Mouse (Mus musculus) liver, embryonic 15.5 days (tissue): ENCODE data around the gene Chchd5. TPM values are rescaled to one million over a fixed set of nuclear protein-coding genes. Genes with fewer than 3 reads are reported as not detected.

ENCODE experiments used
- ATAC-seq: fragments of 200-750 bp; cut with Nextera tagmentation; 2 replicates; pipeline ENCODE4 v1.8.0; 2017; ENCODE audit warnings: moderate number of reproducible peaks, mild to moderate bottlenecking, moderate library complexity; ENCODE audit not compliant: insufficient read depth
- H3K27ac ChIP-seq: fragments of 300-500 bp; sonication (generic); replicated peaks from 2 replicates; pipeline ENCODE4 v1.5.1; 2015; ENCODE audit warnings: mild to moderate bottlenecking, inconsistent platforms
- H3K27me3 ChIP-seq: fragments of 300-500 bp; sonication (generic); 2 replicates; pipeline ENCODE4 v1.6.1; 2015; ENCODE audit warnings: mild to moderate bottlenecking, inconsistent platforms
- H3K36me3 ChIP-seq: fragments of 300-500 bp; sonication (generic); replicated peaks from 2 replicates; pipeline ENCODE4 v1.6.1; 2015; ENCODE audit warnings: moderate library complexity, mild to moderate bottlenecking, inconsistent platforms
- H3K4me1 ChIP-seq: fragments of 300-500 bp; sonication (generic); replicated peaks from 2 replicates; pipeline ENCODE4 v1.6.1; 2015; ENCODE audit warnings: inconsistent platforms
- H3K4me2 ChIP-seq: fragments of 300-500 bp; sonication (generic); 2 replicates; pipeline ENCODE4 v1.6.1; 2015; ENCODE audit warnings: moderate library complexity, mild to moderate bottlenecking, inconsistent platforms
- H3K4me3 ChIP-seq: fragments of 300-500 bp; sonication (generic); replicated peaks from 2 replicates; pipeline ENCODE4 v1.5.1; 2015; ENCODE audit warnings: mild to moderate bottlenecking, inconsistent platforms
- H3K9ac ChIP-seq: fragments of 300-500 bp; sonication (generic); 2 replicates; pipeline ENCODE4 v1.6.1; 2015; ENCODE audit warnings: moderate library complexity, mild to moderate bottlenecking, inconsistent platforms
- H3K9me3 ChIP-seq: fragments of 300-500 bp; sonication (generic); replicated peaks from 2 replicates; pipeline ENCODE4 v1.6.1; 2016; ENCODE audit warnings: inconsistent platforms
- WGBS: fragments of 180-500 bp; shearing (Covaris S2); methylation state at CpG from one replicate; pipeline ENCODE4 v1.1.7; 2015; ENCODE audit warnings: mixed read lengths; ENCODE audit not compliant: insufficient replicate concordance; 5-methylcytosine and 5-hydroxymethylcytosine counted together
- polyA plus RNA-seq: library from polyadenylated mRNA; unstranded; fragments of >200 nt; fragmentation: Nextera tagmentation; extraction: Ambion mirVana; gene quantifications from 2 replicates; pipeline ENCODE4 v1.2.1, GENCODE M21; 2015

Chchd5 gene
- polyA plus RNA-seq, 1 experiment from 2014 or later = 9.5 TPM

DNA sequence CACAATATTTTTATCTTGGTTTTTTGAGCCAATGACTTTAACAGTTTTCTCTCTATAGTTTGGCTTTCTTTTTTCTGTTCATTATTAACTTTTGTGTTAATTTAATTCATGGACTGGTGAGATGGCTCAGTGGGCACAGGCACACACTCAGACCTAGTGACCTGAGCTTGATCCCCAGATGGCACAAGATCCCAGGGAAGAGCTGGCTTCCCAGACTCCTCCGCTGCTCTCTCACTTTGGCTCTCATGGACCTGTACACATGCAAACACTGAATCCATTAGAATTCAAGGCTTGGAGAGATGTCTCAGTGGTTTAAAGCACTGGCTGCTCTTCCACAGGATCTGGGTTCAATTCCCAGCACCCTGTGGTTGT lies 13.1 kb upstream of the Chchd5 start:
- Histone ChIP-seq H3K9me3 (no peaks in the 10 kb centered on the region), H3K27ac (no peak overlapping the region), H3K4me1 (no peaks in the 10 kb centered on the region), H3K4me2 (no peak overlapping the region), H3K27me3 (no peaks in the 10 kb centered on the region), H3K36me3 (peaks cover 92% of the 10 kb centered on the region), H3K9ac (no peak overlapping the region), H3K4me3 (no peak overlapping the region)
- no peak for ATAC-seq
- WGBS = 93% methylated on average over 1 of the region's 1 CpGs

DNA sequence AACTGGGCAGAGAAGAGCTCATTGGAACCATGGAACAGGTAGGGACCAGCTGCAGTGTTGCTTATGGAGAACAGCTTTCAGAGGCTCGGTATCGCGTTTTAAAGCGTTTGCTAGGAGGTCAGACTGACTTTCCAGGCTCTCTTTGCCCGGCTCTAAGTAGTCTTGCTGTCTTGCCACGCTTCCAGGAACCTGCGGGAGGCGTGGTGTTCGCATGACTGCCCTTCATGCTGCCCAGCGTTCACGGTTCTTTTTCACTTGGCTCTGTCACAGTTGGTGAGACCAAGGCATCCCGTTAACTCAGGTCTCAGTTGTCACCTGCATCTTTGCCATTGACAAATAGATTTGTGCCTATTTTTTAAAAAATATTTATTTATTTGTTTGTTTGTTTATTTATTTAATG lies 11.4 kb upstream of the Chchd5 start:
- Histone ChIP-seq H3K9ac (no peak overlapping the region), H3K36me3 (peaks cover 94% of the 10 kb centered on the region)
- no peak for ATAC-seq

GRCm38 (mm10) chr2:129121986-129122385 lies 7.5 kb upstream of the Chchd5 start:
- Histone ChIP-seq H3K27ac (no peak overlapping the region), H3K4me2 (no peak overlapping the region), H3K9me3 (no peaks in the 10 kb centered on the region), H3K4me3 (no peak overlapping the region), H3K27me3 (no peaks in the 10 kb centered on the region), H3K4me1 (no peaks in the 10 kb centered on the region), H3K36me3 (peaks cover 89% of the 10 kb centered on the region), H3K9ac (no peak overlapping the region)
- 83% methylated on average over 8 of the region's 8 CpGs for WGBS
- ATAC-seq = no peak

More for the DNA sequence above, 11.4 kb upstream of the Chchd5 start:
- Histone ChIP-seq H3K4me3 (no peak overlapping the region), H3K4me2 (no peak overlapping the region), H3K9me3 (no peaks in the 10 kb centered on the region), H3K27me3 (no peaks in the 10 kb centered on the region), H3K27ac (no peak overlapping the region), H3K4me1 (no peaks in the 10 kb centered on the region)
- 83% methylated on average over 12 of the region's 12 CpGs for WGBS

DNA sequence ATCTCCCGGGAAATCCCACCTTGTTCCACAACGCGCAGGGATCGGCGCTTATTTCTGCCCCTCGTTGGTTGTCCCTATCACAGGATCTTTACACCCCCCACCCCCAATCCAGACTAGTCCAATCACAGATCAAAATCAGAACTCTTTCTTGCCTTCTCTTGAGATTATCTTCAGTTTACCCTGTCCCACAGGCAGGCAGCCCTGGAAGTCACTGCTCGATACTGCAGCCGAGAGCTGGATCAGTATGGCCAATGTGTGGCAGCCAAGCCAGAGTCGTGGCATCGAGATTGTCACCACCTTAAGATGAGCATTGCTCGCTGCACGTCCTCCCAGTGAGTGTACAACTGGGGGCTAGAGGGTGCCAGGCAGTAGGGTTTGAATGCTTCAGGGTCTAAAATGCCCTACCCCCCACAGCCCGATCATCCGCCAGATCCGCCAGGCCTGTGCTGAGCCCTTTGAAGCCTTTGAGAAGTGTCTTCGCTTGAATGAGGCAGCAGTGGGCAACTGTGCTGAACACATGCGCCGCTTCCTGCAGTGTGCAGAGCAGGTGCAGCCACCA lies 566 bp downstream of the Chchd5 start:
- Histone ChIP-seq H3K27me3 (no peaks in the 10 kb centered on the region), H3K36me3 (peaks cover 42% of the 10 kb centered on the region)
- 33% methylated on average over 18 of the region's 18 CpGs for WGBS

DNA sequence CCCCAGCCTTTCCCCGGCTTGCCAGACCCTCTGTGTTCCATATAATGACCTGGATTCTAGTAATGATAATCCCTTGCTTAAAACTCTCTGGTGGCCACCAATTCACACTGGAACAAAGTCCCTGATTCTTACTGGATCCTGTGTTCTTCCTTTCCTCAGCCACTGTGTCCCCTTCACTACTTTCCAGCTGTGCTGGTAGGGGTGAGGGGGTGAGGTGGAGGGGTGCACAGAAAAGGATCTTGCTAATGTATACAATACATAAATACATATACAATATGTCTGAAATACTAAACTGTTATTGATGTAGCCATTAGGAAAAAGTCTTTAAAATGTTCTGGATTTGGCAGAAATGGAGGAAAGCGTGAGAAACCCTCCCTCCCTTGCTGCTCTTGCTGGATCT lies 1.3 kb downstream of the Chchd5 start:
- Histone ChIP-seq H3K27me3 (no peaks in the 10 kb centered on the region), H3K9ac (peak overlapping the region; percentile 76), H3K4me3 (peak overlapping the region; percentile 78), H3K27ac (no peak overlapping the region), H3K4me1 (peaks cover 28% of the 10 kb centered on the region), H3K9me3 (no peaks in the 10 kb centered on the region), H3K36me3 (peaks cover 35% of the 10 kb centered on the region), H3K4me2 (peak overlapping the region; percentile 93)
- ATAC-seq = no peak
- WGBS = 91% methylated on average over 2 of the region's 2 CpGs

More for the DNA sequence above, 566 bp downstream of the Chchd5 start:
- Histone ChIP-seq H3K4me3 (peak overlapping the region; percentile 78), H3K27ac (peak overlapping the region; percentile 88), H3K9ac (peak overlapping the region; percentile 76), H3K9me3 (no peaks in the 10 kb centered on the region), H3K4me2 (peak overlapping the region; percentile 93), H3K4me1 (peaks cover 28% of the 10 kb centered on the region)
- ATAC-seq = peak; percentile 43

- Histone ChIP-seq H3K36me3 (peaks cover 24% of the 10 kb centered on the region), H3K9me3 (no peaks in the 10 kb centered on the region), H3K4me2 (no peak overlapping the region), H3K27ac (no peak overlapping the region), H3K9ac (no peak overlapping the region), H3K27me3 (no peaks in the 10 kb centered on the region), H3K4me1 (peaks cover 28% of the 10 kb centered on the region), H3K4me3 (no peak overlapping the region)
- ATAC-seq = no peak
- 80% methylated on average over 7 of the region's 7 CpGs for WGBS
Measured at GRCm38 (mm10) chr2:129132231-129132630, 2.7 kb downstream of the Chchd5 start.

DNA sequence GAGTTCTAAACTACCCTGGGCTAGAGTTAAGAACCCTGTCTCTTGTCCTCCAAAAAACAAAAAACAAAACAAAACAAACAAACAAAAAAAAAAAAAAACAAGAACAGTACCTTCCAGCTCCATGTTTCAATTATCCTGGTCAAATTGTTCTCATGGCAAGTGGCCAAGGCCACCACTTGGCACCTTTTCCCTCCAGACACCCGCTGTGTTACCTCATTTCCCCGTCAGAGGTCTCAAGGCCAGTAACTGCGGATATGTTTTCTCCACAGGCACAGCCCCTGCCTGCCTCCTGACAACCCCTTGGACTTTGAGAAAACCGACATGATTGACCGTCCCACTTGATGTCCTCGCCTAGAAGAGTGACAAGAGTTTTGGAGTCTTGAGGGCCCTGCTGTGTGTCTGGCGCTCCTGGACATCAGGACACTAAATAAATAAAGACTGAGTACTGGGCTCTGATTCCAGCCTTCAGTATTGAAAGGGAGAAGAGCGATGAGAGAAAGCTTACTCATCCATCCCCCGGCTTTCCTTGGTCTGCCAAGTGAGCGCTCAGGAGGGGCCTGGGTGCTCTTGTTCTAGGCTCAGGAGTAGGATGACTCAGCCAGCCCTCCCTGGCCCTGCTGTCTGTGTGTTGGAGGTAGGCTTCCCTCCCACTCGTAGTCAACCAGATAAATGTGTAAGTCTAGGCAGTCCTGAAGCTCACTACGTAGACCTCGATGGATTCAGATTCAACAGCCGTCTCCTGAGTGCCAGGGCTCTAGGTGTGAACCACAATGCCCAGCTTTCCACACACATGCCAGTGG lies 3.7 kb downstream of the Chchd5 start:
- Histone ChIP-seq H3K4me3 (no peak overlapping the region), H3K27ac (no peak overlapping the region), H3K9me3 (no peaks in the 10 kb centered on the region), H3K4me1 (peaks cover 28% of the 10 kb centered on the region), H3K27me3 (no peaks in the 10 kb centered on the region), H3K4me2 (no peak overlapping the region), H3K9ac (no peak overlapping the region), H3K36me3 (peaks cover 22% of the 10 kb centered on the region)
- 83% methylated on average over 14 of the region's 14 CpGs for WGBS
- ATAC-seq = no peak

GRCm38 (mm10) chr2:129139906-129140305 lies 10.4 kb downstream of the Chchd5 start:
- Histone ChIP-seq H3K27ac (no peak overlapping the region), H3K9me3 (no peaks in the 10 kb centered on the region), H3K27me3 (0 out of 2 replicates have a peak, but pooled peaks cover 3% of the 10 kb centered on the region), H3K9ac (no peak overlapping the region), H3K36me3 (no peaks in the 10 kb centered on the region), H3K4me2 (no peak overlapping the region), H3K4me3 (no peak overlapping the region), H3K4me1 (no peaks in the 10 kb centered on the region)
- ATAC-seq = no peak
- 73% methylated on average over 10 of the region's 10 CpGs for WGBS

DNA sequence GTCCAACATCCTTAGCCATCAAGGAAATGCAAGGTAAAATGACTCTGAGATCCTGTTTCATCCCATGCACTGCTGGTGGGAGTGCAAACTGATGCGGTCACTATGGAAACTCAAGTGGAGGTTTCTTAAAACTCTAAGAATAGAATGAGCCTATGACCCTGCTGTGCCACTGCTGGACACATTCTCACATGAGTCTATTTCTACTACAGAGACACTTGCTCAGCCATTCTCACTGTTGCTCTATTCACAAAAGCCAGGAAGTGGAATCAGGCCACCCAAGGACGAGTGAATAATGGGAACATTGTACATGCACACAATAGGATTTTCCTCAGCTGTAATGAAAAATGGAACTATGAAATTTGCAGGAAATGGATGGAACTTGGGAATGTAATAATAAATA lies 19.3 kb downstream of the Chchd5 start:
- no peaks in the 10 kb centered on the region for H3K36me3 ChIP-seq
- H3K27me3 ChIP-seq = no peaks in the 10 kb centered on the region
- no peak overlapping the region for H3K4me3 ChIP-seq
- H3K4me2 ChIP-seq = no peak overlapping the region
- no peaks in the 10 kb centered on the region for H3K4me1 ChIP-seq
- H3K9me3 ChIP-seq = no peaks in the 10 kb centered on the region
- no peak for ATAC-seq
- H3K9ac ChIP-seq = no peak overlapping the region
- no peak overlapping the region for H3K27ac ChIP-seq
- WGBS = 51% methylated on average over 2 of the region's 2 CpGs

GRCm38 (mm10) chr2:129150386-129150785 lies 20.9 kb downstream of the Chchd5 start:
- Histone ChIP-seq H3K4me2 (no peak overlapping the region), H3K27ac (no peak overlapping the region), H3K9me3 (no peaks in the 10 kb centered on the region), H3K4me1 (no peaks in the 10 kb centered on the region), H3K27me3 (no peaks in the 10 kb centered on the region), H3K4me3 (no peak overlapping the region), H3K9ac (no peak overlapping the region), H3K36me3 (no peaks in the 10 kb centered on the region)
- no peak for ATAC-seq
- WGBS = 62% methylated on average over 5 of the region's 5 CpGs

DNA sequence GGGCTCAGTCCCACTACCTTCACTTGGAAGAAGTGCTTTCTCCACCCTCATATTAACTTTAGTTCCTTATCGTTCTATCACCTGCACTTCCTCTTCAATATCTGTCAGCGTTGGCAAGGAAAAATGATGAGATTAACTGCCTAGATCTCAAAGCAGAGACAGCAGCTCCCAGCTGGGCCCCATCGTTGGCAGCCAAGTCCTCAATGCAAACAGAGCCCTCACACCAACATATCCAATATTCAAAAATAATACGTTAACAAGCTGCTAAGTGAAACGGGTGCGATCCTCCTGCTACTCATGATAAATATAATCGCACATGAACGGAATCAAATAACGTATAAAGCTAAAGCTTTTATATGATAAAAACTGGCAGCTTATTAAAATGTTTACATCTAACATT lies 21.6 kb downstream of the Chchd5 start:
- no peaks in the 10 kb centered on the region for H3K9me3 ChIP-seq

More for the DNA sequence above, 21.6 kb downstream of the Chchd5 start:
- H3K4me3 ChIP-seq = no peak overlapping the region
- H3K4me2 ChIP-seq = no peak overlapping the region
- ATAC-seq = no peak
- no peaks in the 10 kb centered on the region for H3K4me1 ChIP-seq
- no peak overlapping the region for H3K9ac ChIP-seq
- no peaks in the 10 kb centered on the region for H3K36me3 ChIP-seq
- WGBS = 52% methylated on average over 9 of the region's 9 CpGs
- no peaks in the 10 kb centered on the region for H3K27me3 ChIP-seq
- H3K27ac ChIP-seq = no peak overlapping the region
